Mouse (Mus musculus): ENCODE measurements at regions not wholly inside any gene's neighbourhood (a gene's known extent, or its start where the extent isn't known, plus 50 kb on each side); places are given as distances from the start of the nearest gene placed in this dataset.

DNA sequence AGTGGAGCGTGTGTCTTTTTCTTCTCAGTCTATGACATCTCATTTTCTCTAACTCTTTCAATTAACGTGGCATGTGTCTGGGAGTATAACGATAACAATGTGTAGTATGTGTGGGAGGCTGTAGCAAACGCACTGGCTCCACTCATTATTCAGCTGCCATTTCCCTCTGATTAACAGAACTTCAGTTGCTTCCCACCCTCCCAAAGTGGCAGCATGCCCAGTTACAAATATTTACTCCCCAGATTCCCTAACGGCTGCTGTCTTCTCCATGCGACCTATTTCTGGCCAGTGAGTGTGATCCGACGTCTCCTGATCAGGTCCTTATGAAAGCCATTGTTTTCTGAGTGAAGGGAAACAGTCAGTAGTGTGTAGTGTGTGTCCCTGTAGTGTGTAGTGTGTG lies 88.2 kb downstream of the Vcpkmt start:
- H3K4me2 ChIP-seq (ENCODE audit: low read length), result no peak overlapping the region
- no peak overlapping the region for H3K9ac ChIP-seq (replicated peaks; ENCODE audit: low read depth, low read length)
- no peaks in the 10 kb centered on the region for H3K27me3 ChIP-seq (replicated peaks; ENCODE audit: control insufficient read depth, insufficient read depth, low read length)
- H3K9me3 ChIP-seq (ENCODE audit: control insufficient read depth, low read length), result no peaks in the 10 kb centered on the region
- H3K36me3 ChIP-seq (ENCODE audit: control insufficient read depth, insufficient read depth), result no peaks in the 10 kb centered on the region
- H3K4me3 ChIP-seq (replicated peaks; ENCODE audit: low read length), result no peak overlapping the region
- H3K4me1 ChIP-seq (replicated peaks; ENCODE audit: control insufficient read depth, insufficient read depth, low read length), result peaks cover 10% of the 10 kb centered on the region
- H3K27ac ChIP-seq (ENCODE audit: low read length), result no peak overlapping the region
- peak; percentile 52 for ATAC-seq
- WGBS, result 40% methylated on average over 8 of the region's 8 CpGs

DNA sequence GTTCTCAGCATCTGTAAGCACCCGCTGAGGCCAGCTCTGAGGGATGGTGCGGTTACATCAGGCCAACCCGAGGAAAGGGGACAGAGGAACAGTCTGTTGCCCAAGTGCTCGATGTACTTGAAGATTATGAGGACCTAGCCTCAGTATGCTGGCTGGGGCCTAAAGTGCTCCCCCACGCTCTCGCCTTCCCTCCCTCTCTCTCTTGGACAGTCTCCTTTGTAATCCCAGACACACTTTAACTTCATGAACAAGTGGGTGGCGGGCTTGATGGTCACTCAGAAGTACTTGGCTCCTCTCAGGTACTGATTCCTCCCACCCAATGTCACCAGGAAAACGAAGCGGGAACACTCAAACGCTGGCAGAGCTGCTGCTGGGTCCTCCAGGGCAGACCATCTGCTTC lies 93.1 kb downstream of the Vcpkmt start:
- WGBS, result 89% methylated on average over 10 of the region's 10 CpGs
- Histone ChIP-seq H3K9me3 (ENCODE audit: control insufficient read depth, low read length) (no peaks in the 10 kb centered on the region), H3K4me2 (ENCODE audit: low read length) (no peak overlapping the region), H3K4me3 (replicated peaks; ENCODE audit: low read length) (no peak overlapping the region), H3K36me3 (ENCODE audit: control insufficient read depth, insufficient read depth) (no peaks in the 10 kb centered on the region), H3K9ac (replicated peaks; ENCODE audit: low read depth, low read length) (no peak overlapping the region), H3K27ac (ENCODE audit: low read length) (no peak overlapping the region), H3K27me3 (replicated peaks; ENCODE audit: control insufficient read depth, insufficient read depth, low read length) (no peaks in the 10 kb centered on the region), H3K4me1 (replicated peaks; ENCODE audit: control insufficient read depth, insufficient read depth, low read length) (peaks cover 12% of the 10 kb centered on the region)
- ATAC-seq, result no peak

DNA sequence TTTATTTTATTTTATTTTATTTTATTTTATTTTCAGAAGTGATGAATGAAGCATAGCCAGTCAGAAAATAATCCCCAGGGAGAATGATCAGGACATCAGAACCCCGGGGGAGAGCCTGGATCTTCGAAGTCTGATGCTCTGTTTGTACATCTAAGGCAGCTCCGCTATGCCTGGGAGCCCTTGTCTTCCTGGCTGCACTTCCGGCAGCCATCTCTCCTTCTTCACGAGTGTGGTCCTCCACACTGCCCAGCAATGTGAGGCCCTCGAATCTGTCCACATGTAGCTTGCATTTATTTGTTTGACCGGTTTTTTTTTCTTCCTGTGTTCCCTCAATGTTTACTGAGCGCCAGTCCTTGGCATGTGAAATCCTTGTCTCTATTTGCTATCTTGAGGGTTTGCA lies 95.9 kb downstream of the Vcpkmt start:
- 79% methylated on average over 8 of the region's 8 CpGs for WGBS
- Histone ChIP-seq H3K4me2 (ENCODE audit: low read length) (no peak overlapping the region), H3K4me3 (replicated peaks; ENCODE audit: low read length) (no peak overlapping the region), H3K36me3 (ENCODE audit: control insufficient read depth, insufficient read depth) (no peaks in the 10 kb centered on the region), H3K27ac (ENCODE audit: low read length) (no peak overlapping the region), H3K4me1 (replicated peaks; ENCODE audit: control insufficient read depth, insufficient read depth, low read length) (peaks cover 7% of the 10 kb centered on the region), H3K9me3 (ENCODE audit: control insufficient read depth, low read length) (0 out of 2 replicates have a peak, but pooled peaks cover 2% of the 10 kb centered on the region), H3K9ac (replicated peaks; ENCODE audit: low read depth, low read length) (no peak overlapping the region), H3K27me3 (replicated peaks; ENCODE audit: control insufficient read depth, insufficient read depth, low read length) (no peaks in the 10 kb centered on the region)
- ATAC-seq, result no peak

DNA sequence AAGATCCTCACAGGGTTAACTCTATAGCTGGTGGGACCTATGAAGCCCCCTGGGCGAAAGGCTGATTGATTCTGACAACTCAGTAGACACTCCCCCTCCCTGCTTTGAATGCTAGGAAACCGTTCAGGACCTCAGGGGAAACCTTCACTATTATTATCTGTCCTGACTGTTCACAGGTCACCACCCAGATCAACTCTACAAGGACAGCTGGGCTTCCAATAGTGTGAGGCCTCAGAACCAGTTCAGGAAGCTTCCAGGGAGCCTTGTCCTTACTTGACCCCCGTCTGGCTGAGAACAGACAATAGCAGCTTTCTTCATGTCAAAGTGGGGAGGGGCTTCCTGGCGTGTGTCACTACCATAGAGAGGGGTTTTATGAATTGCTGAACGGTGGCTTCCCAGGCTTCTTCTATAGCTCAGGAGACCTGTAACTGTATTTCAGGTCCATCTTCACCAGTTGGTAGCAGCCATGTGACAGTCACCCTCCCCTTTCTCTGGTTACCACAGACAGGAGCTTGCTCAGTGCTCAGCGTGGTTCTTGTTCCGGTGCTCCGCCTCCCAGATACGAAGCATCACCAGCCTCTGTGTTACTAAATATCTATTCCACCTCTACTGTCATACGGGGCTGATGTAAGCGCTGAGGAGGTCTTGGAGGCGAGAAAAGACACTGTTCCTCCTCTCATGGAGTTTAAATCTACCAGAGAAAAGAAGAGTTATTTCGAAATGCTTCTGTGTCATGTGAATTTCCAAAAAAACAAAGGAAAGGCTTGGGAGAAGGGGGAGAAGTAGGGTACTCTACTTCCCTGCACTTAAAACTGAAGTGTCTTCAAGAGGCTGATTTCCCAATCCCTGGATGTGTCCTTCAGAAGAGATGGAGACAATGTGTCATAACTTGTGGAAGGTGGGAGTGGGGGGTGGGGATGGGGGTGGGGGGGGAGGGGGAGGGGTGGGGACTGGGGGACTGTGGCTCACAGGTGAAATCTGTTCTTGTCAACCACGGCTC lies 96.9 kb downstream of the Vcpkmt start:
- Histone ChIP-seq H3K36me3 (ENCODE audit: control insufficient read depth, insufficient read depth) (no peaks in the 10 kb centered on the region), H3K9ac (replicated peaks; ENCODE audit: low read depth, low read length) (peak overlapping the region; percentile 33; the same call in 1 of the 2 replicates), H3K4me2 (ENCODE audit: low read length) (peak overlapping the region; percentile 38), H3K4me3 (replicated peaks; ENCODE audit: low read length) (peak overlapping the region; percentile 14), H3K27me3 (replicated peaks; ENCODE audit: control insufficient read depth, insufficient read depth, low read length) (no peaks in the 10 kb centered on the region), H3K27ac (ENCODE audit: low read length) (no peak overlapping the region), H3K4me1 (replicated peaks; ENCODE audit: control insufficient read depth, insufficient read depth, low read length) (peaks cover 7% of the 10 kb centered on the region), H3K9me3 (ENCODE audit: control insufficient read depth, low read length) (0 out of 2 replicates have a peak, but pooled peaks cover 2% of the 10 kb centered on the region)
- peak; percentile 89 for ATAC-seq
- WGBS, result 33% methylated on average over 14 of the region's 14 CpGs

DNA sequence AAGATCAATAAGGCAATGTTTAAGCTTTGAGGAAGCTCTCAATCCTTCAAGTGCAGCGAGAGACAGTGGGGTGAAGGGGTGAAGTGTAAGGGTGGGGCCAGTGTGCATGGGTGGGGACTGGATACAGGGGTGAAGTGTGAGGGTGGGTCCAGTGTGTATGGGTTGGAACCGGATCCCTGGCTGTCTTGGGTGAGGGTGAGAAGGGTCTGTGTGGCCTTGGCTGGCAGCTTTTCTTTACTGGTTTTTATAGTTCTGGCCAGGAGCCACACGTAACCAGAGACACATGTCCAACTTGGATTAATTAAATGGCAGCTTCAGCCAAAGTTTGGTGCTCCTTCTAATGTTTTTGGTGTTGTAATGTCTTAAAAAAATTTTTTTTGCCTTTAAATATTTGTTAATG lies 101.4 kb downstream of the Vcpkmt start:
- no peak for ATAC-seq
- Histone ChIP-seq H3K4me2 (ENCODE audit: low read length) (no peak overlapping the region), H3K27ac (ENCODE audit: low read length) (no peak overlapping the region), H3K36me3 (ENCODE audit: control insufficient read depth, insufficient read depth) (no peaks in the 10 kb centered on the region), H3K9ac (replicated peaks; ENCODE audit: low read depth, low read length) (no peak overlapping the region), H3K4me1 (replicated peaks; ENCODE audit: control insufficient read depth, insufficient read depth, low read length) (peaks cover 13% of the 10 kb centered on the region), H3K4me3 (replicated peaks; ENCODE audit: low read length) (no peak overlapping the region), H3K9me3 (ENCODE audit: control insufficient read depth, low read length) (0 out of 2 replicates have a peak, but pooled peaks cover 2% of the 10 kb centered on the region), H3K27me3 (replicated peaks; ENCODE audit: control insufficient read depth, insufficient read depth, low read length) (no peaks in the 10 kb centered on the region)
- WGBS, result 79% methylated on average over 3 of the region's 3 CpGs

DNA sequence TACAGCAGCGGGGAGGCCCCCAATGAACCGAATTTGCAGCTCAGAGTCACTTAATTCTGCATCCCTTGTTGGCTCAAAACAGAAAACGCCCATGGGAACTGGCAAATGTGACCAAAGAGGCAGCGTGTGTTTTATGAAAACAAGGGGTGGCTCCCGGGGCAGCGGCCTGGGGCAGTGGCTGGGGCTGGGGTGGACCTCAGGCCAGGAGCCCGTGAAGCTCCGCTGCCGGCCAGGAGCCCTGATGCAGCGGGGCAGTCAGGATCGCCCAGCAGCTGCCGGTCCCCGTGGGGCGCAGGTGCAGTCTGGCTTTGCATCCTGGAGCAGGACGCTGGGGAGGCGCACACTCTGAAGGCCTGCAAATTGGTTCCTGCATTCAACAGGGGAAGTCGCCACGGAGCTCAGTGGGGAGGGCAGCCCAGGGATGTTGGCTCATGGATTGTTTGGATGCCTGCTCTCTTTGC lies 104.4 kb upstream of the Gm9887 start:
- Histone ChIP-seq H3K27ac (ENCODE audit: low read length) (peak overlapping the region; percentile 7; the same call in 1 of the 2 replicates), H3K9ac (replicated peaks; ENCODE audit: low read depth, low read length) (peak overlapping the region; percentile 44)
- WGBS, result 4% methylated on average over 18 of the region's 18 CpGs

DNA sequence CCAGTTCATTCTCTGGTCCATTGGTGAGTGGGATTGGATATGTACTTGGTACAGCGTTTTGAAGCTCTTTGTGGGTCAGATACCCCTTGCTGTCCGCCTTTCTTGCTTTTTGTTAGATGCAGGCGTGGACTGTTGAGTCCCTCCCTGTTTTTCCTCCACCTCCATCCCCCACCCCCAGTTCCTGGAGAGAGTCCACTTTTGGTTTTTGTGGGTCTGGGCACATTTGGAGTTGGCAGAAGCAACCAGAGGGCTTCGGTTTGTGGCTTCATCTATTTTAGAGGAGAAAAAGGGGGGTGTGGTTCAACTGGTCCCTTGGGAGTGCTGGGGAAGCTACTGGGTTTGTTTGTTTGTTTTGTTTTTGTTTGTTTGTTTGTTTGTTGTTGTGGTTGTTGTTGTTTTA lies 103.9 kb upstream of the Gm9887 start:
- H3K4me2 ChIP-seq (ENCODE audit: low read length), result no peak overlapping the region
- H3K27ac ChIP-seq (ENCODE audit: low read length), result no peak overlapping the region; the same call in 1 of the 2 replicates
- H3K9ac ChIP-seq (replicated peaks; ENCODE audit: low read depth, low read length), result no peak overlapping the region
- ATAC-seq, result no peak
- no peak overlapping the region for H3K4me3 ChIP-seq (replicated peaks; ENCODE audit: low read length)
- no peaks in the 10 kb centered on the region for H3K9me3 ChIP-seq (ENCODE audit: control insufficient read depth, low read length)
- no peaks in the 10 kb centered on the region for H3K36me3 ChIP-seq (ENCODE audit: control insufficient read depth, insufficient read depth)
- 67% methylated on average over 4 of the region's 4 CpGs for WGBS
- peaks cover 12% of the 10 kb centered on the region for H3K4me1 ChIP-seq (replicated peaks; ENCODE audit: control insufficient read depth, insufficient read depth, low read length)
- no peaks in the 10 kb centered on the region for H3K27me3 ChIP-seq (replicated peaks; ENCODE audit: control insufficient read depth, insufficient read depth, low read length)

More for the DNA sequence above, 104.4 kb upstream of the Gm9887 start:
- H3K4me2 ChIP-seq (ENCODE audit: low read length), result peak overlapping the region; percentile 42
- no peaks in the 10 kb centered on the region for H3K9me3 ChIP-seq (ENCODE audit: control insufficient read depth, low read length)
- H3K36me3 ChIP-seq (ENCODE audit: control insufficient read depth, insufficient read depth), result no peaks in the 10 kb centered on the region
- peak; percentile 62 for ATAC-seq
- H3K27me3 ChIP-seq (replicated peaks; ENCODE audit: control insufficient read depth, insufficient read depth, low read length), result no peaks in the 10 kb centered on the region
- peaks cover 12% of the 10 kb centered on the region for H3K4me1 ChIP-seq (replicated peaks; ENCODE audit: control insufficient read depth, insufficient read depth, low read length)
- H3K4me3 ChIP-seq (replicated peaks; ENCODE audit: low read length), result 0 out of 2 replicates have a peak overlapping the region, but pooled peaks have one; percentile 5

DNA sequence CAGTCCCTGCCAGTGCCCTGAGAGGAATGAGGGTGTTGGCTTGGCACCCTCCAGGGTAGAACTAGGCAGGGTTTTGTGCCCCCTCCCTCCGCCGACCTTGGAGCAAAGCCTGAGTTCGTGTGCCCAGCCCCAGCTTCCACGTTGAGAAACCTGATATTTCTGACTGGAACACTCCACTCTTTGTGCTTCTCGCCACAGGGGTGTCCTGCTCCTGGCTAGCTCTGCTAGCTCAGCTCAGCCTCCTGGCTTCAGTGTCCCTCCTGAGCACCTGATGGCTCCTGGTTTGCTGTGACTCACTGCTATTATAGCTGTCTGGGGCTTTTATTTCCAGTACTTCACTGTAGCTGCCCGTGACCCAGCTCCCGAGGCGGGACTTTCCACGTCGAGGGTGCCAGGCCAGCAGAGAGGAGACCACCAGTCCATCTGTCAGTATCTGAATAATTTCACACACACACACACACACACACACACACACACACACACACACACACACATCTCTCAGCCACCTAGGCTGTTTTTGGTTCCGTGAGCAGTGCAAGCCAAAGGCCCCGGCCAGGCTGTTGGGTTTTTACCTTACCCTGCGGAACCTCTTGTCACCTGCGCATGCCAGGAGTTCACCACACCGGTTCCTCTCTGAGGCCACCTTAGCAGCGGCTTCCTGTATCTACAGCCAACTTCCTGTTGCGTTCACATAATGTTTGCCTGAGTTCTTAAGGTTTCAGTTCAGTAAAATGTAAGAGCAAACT lies 102.8 kb upstream of the Gm9887 start:
- H3K27ac ChIP-seq (ENCODE audit: low read length), result no peak overlapping the region
- ATAC-seq, result peak; percentile 61

More for the DNA sequence above, 102.8 kb upstream of the Gm9887 start:
- H3K4me3 ChIP-seq (replicated peaks; ENCODE audit: low read length), result no peak overlapping the region
- no peaks in the 10 kb centered on the region for H3K36me3 ChIP-seq (ENCODE audit: control insufficient read depth, insufficient read depth)
- no peaks in the 10 kb centered on the region for H3K27me3 ChIP-seq (replicated peaks; ENCODE audit: control insufficient read depth, insufficient read depth, low read length)
- H3K4me1 ChIP-seq (replicated peaks; ENCODE audit: control insufficient read depth, insufficient read depth, low read length), result peaks cover 12% of the 10 kb centered on the region
- no peak overlapping the region for H3K9ac ChIP-seq (replicated peaks; ENCODE audit: low read depth, low read length)
- 53% methylated on average over 17 of the region's 17 CpGs for WGBS
- H3K9me3 ChIP-seq (ENCODE audit: control insufficient read depth, low read length), result no peaks in the 10 kb centered on the region
- H3K4me2 ChIP-seq (ENCODE audit: low read length), result no peak overlapping the region
